Mouse (Mus musculus) CH12.LX (cell line): ENCODE results near the gene Rnf208.

Experiments used
- HCFC1 ChIP-seq: IDR thresholded peaks from 2 replicates; pipeline ENCODE4 v1.6.1; 2012; ENCODE audit warnings: low read depth, mild to moderate bottlenecking, inconsistent platforms, low read length, improper control_type of control experiment
- ZMIZ1 ChIP-seq: IDR thresholded peaks from 2 replicates; pipeline ENCODE4 v1.6.1; 2012; ENCODE audit warnings: low read depth, mild to moderate bottlenecking, inconsistent platforms, low read length, improper control_type of control experiment

- TF ChIP-seq HCFC1 (no peak), ZMIZ1 (no peak)
Measured at GRCm38 (mm10) chr2:25278928-25279882, 37.1 kb downstream of the Rnf208 start.
